Mouse (Mus musculus): ENCODE measurements around the gene Apol6. TPM values are rescaled to one million over a fixed set of nuclear protein-coding genes. Genes with fewer than 3 reads are reported as not detected.

The Apol6 gene
- polyA plus RNA-seq, 1 experiment from 2014 or later, result not detected

- no peaks in the 10 kb centered on the region for H3K27me3 ChIP-seq (replicated peaks)
- no peak for ATAC-seq (ENCODE audit: insufficient read depth, low FRiP score, low read depth)
- H3K27ac ChIP-seq, result no peak overlapping the region
- no peak overlapping the region for H3K4me3 ChIP-seq (replicated peaks)
- no peak overlapping the region for H3K4me2 ChIP-seq
- WGBS, result 91% methylated on average over 13 of the region's 13 CpGs
- H3K4me1 ChIP-seq, result no peaks in the 10 kb centered on the region
- no peaks in the 10 kb centered on the region for H3K9me3 ChIP-seq
- H3K9ac ChIP-seq, result no peak overlapping the region
- H3K36me3 ChIP-seq, result peaks cover 22% of the 10 kb centered on the region; the same call in 1 of the 2 replicates
Measured at GRCm38 (mm10) chr15:77094431-77094830, 49.9 kb downstream of the Apol6 start.

- H3K27ac ChIP-seq, result no peak overlapping the region
- no peaks in the 10 kb centered on the region for H3K9me3 ChIP-seq
- H3K4me1 ChIP-seq, result no peaks in the 10 kb centered on the region
- H3K27me3 ChIP-seq (replicated peaks), result no peaks in the 10 kb centered on the region
- peaks cover 22% of the 10 kb centered on the region; the same call in 1 of the 2 replicates for H3K36me3 ChIP-seq
- no peak overlapping the region for H3K4me3 ChIP-seq (replicated peaks)
- no peak overlapping the region for H3K4me2 ChIP-seq
- no peak for ATAC-seq (ENCODE audit: insufficient read depth, low FRiP score, low read depth)
- no peak overlapping the region for H3K9ac ChIP-seq
- WGBS, result 87% methylated on average over 1 of the region's 1 CpGs
Measured at GRCm38 (mm10) chr15:77095216-77095615, 50.7 kb downstream of the Apol6 start.

- no peaks in the 10 kb centered on the region for H3K9me3 ChIP-seq
- H3K27ac ChIP-seq, result no peak overlapping the region
- no peaks in the 10 kb centered on the region for H3K27me3 ChIP-seq (replicated peaks)
- H3K9ac ChIP-seq, result no peak overlapping the region
- H3K36me3 ChIP-seq, result peaks cover 32% of the 10 kb centered on the region; the same call in 1 of the 2 replicates
- no peaks in the 10 kb centered on the region for H3K4me1 ChIP-seq
- WGBS, result 84% methylated on average over 6 of the region's 6 CpGs
- no peak overlapping the region for H3K4me2 ChIP-seq
- no peak overlapping the region for H3K4me3 ChIP-seq (replicated peaks)
- no peak for ATAC-seq (ENCODE audit: insufficient read depth, low FRiP score, low read depth)
Measured at GRCm38 (mm10) chr15:77097358-77097757, 52.8 kb downstream of the Apol6 start.

- Histone ChIP-seq H3K27ac (no peak overlapping the region), H3K27me3 (replicated peaks) (no peaks in the 10 kb centered on the region), H3K4me1 (peaks cover 9% of the 10 kb centered on the region), H3K4me2 (no peak overlapping the region), H3K4me3 (replicated peaks) (no peak overlapping the region), H3K9ac (no peak overlapping the region), H3K9me3 (no peaks in the 10 kb centered on the region), H3K36me3 (peaks cover 28% of the 10 kb centered on the region; the same call in 1 of the 2 replicates)
- ATAC-seq (ENCODE audit: insufficient read depth, low FRiP score, low read depth), result no peak
- WGBS, result 62% methylated on average over 3 of the region's 3 CpGs
Measured at GRCm38 (mm10) chr15:77099756-77100155, 55.2 kb downstream of the Apol6 start.

- H3K9ac ChIP-seq, result no peak overlapping the region
- no peak overlapping the region for H3K4me2 ChIP-seq
- H3K9me3 ChIP-seq, result no peaks in the 10 kb centered on the region
- peaks cover 14% of the 10 kb centered on the region for H3K4me1 ChIP-seq
- no peak overlapping the region for H3K27ac ChIP-seq
- no peak overlapping the region for H3K4me3 ChIP-seq (replicated peaks)
- H3K27me3 ChIP-seq (replicated peaks), result no peaks in the 10 kb centered on the region
- ATAC-seq (ENCODE audit: insufficient read depth, low FRiP score, low read depth), result no peak
- peaks cover 22% of the 10 kb centered on the region; the same call in 1 of the 2 replicates for H3K36me3 ChIP-seq
- WGBS, result 90% methylated on average over 5 of the region's 5 CpGs
Measured at GRCm38 (mm10) chr15:77102685-77103084, 58.2 kb downstream of the Apol6 start.

- H3K9ac ChIP-seq, result no peak overlapping the region
- H3K36me3 ChIP-seq, result peaks cover 11% of the 10 kb centered on the region; the same call in 1 of the 2 replicates
- no peaks in the 10 kb centered on the region for H3K27me3 ChIP-seq (replicated peaks)
- H3K4me3 ChIP-seq (replicated peaks), result no peak overlapping the region
- WGBS, result 48% methylated on average over 10 of the region's 10 CpGs
- H3K4me1 ChIP-seq, result peaks cover 14% of the 10 kb centered on the region
- peak; percentile 31; the same call in 1 of the 2 replicates for ATAC-seq (ENCODE audit: insufficient read depth, low FRiP score, low read depth)
- H3K4me2 ChIP-seq, result no peak overlapping the region
- H3K27ac ChIP-seq, result peak overlapping the region; percentile 82
- H3K9me3 ChIP-seq, result no peaks in the 10 kb centered on the region
Measured at GRCm38 (mm10) chr15:77104349-77105158, 60.0 kb downstream of the Apol6 start.

GRCm38 (mm10) chr15:77105273-77105672, 60.7 kb downstream of the Apol6 start:
- 68% methylated on average over 10 of the region's 10 CpGs for WGBS
- H3K27me3 ChIP-seq (replicated peaks), result no peaks in the 10 kb centered on the region
- no peak overlapping the region for H3K9ac ChIP-seq
- no peak overlapping the region for H3K27ac ChIP-seq
- H3K4me1 ChIP-seq, result peaks cover 14% of the 10 kb centered on the region
- H3K4me2 ChIP-seq, result no peak overlapping the region
- peaks cover 11% of the 10 kb centered on the region; the same call in 1 of the 2 replicates for H3K36me3 ChIP-seq
- H3K9me3 ChIP-seq, result no peaks in the 10 kb centered on the region
- no peak overlapping the region for H3K4me3 ChIP-seq (replicated peaks)
- no peak for ATAC-seq (ENCODE audit: insufficient read depth, low FRiP score, low read depth)

Other genes starting within 250 kb of the Apol6 start
- gene Zfp251, start 173.3 kb upstream of the Apol6 start, polyA plus RNA-seq (2015; fragmentation: Nextera tagmentation; extraction: Ambion mirVana), result 16.5 and 17.0 TPM in 2 replicates
- 10.2 and 11.6 TPM in 2 replicates for gene Zfp7, start 165.5 kb upstream of the Apol6 start, polyA plus RNA-seq (2015; fragmentation: Nextera tagmentation; extraction: Ambion mirVana)
- gene Gm49527, start 165.4 kb upstream of the Apol6 start, polyA plus RNA-seq (2015; fragmentation: Nextera tagmentation; extraction: Ambion mirVana), result 0.15 and 0.44 TPM in 2 replicates
- 8.5 and 10.4 TPM in 2 replicates for gene Zfp647, start 119.3 kb upstream of the Apol6 start, polyA plus RNA-seq (2015; fragmentation: Nextera tagmentation; extraction: Ambion mirVana)
- 62.2 and 65.4 TPM in 2 replicates for gene 1110038F14Rik, start 96.2 kb upstream of the Apol6 start, polyA plus RNA-seq (2015; fragmentation: Nextera tagmentation; extraction: Ambion mirVana)
- gene Mb, start 5.9 kb downstream of the Apol6 start, polyA plus RNA-seq (2015; fragmentation: Nextera tagmentation; extraction: Ambion mirVana), result 1.1 and 1.3 TPM in 2 replicates

All from stomach, embryonic 15.5 days (tissue).